Mouse (Mus musculus): ENCODE data around the gene Gne.

Gene Gne

GRCm38 (mm10) chr4:44024241-44024640 is 59.7 kb downstream of the Gne start:
- no peak for DNase-seq (ENCODE audit: low read depth, low spot score)

- DNase-seq (ENCODE audit: low read depth, low spot score), result no peak
These were observed 60.3 kb downstream of the Gne start for GRCm38 (mm10) chr4:44023681-44024080.

GRCm38 (mm10) chr4:44022766-44023165 is 61.2 kb downstream of the Gne start:
- DNase-seq (ENCODE audit: low read depth, low spot score), result no peak

- no peak for DNase-seq (ENCODE audit: low read depth, low spot score)
These were observed 61.7 kb downstream of the Gne start for GRCm38 (mm10) chr4:44022323-44022722.

- DNase-seq (ENCODE audit: low read depth, low spot score), result no peak
These were observed 67.2 kb downstream of the Gne start for GRCm38 (mm10) chr4:44016791-44017190.

- DNase-seq (ENCODE audit: low read depth, low spot score), result no peak
These were observed 67.9 kb downstream of the Gne start for GRCm38 (mm10) chr4:44016071-44016470.

- peak; percentile 41 for DNase-seq (ENCODE audit: low read depth, low spot score)
These were observed 70.4 kb downstream of the Gne start for GRCm38 (mm10) chr4:44013391-44014070.

DNA sequence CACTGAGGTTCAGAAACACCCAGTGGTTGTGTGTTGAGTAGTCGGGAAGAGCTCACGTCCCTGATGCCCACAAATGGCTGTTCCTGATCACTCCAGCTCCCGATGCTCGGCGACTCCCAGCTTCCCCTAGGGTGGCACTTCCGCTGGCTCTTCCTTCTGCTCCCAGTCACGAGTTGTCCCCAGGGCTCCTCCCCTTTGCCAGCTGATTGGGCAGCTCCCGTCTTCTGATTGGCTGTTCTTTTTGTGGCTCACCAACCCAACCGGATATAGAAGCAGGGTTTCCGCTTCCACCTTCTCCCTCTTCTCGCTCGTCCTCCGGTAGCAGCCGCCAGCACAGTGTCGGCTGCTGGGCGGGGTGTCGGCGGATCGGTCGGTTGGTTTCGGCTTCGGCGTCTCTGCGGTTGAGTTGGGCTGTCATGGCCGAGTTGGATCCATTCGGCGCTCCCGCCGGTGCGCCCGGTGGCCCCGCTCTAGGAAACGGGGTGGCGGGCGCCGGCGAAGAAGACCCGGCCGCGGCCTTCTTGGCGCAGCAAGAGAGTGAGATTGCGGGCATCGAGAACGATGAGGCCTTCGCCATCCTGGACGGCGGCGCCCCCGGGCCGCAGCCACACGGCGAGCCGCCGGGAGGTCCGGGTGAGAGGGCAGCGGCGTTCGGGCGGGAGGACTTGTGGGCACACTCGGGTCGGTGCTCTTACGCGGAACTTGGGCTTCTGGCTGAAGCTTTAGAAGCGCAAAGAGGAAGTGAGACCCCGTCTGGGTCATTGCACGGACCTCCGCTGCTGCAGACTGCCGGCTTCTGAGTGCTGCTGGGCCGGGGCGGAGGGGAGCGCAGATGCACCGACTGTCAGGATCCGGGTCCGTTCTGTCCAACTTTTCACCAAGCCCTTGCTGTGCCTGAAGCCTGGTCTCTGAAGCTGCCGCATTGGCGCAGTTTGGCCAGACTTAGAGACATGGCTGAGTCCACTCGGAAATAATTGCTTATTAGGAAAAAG is 71.3 kb downstream of the Gne start:
- DNase-seq (ENCODE audit: low read depth, low spot score), result peak; percentile 98

- peak; percentile 25 for DNase-seq (ENCODE audit: low read depth, low spot score)
These were observed 72.2 kb downstream of the Gne start for GRCm38 (mm10) chr4:44011799-44012198.

- no peak for DNase-seq (ENCODE audit: low read depth, low spot score)
These were observed 73.1 kb downstream of the Gne start for GRCm38 (mm10) chr4:44010893-44011292.

DNA sequence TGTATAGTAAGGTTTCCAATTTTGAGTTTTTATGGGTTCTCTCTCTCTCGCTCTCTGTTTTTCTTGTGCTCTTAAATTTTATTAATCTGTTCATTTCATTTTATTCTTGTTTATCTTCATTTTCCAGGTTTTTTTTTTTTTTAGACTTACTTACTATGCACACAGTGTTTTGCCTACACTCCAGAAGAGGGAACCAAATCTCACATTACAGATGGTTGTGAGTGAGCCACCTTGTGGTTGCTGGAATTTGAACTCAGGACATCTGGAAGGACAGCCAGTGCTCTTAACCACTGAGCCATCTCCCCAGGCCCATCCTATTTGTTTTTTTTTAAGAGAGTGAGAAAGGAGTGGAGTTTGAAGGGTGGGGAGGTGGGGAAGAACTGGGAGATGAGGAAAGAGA is 73.8 kb downstream of the Gne start:
- peak; percentile 76 for DNase-seq (ENCODE audit: low read depth, low spot score)

DNA sequence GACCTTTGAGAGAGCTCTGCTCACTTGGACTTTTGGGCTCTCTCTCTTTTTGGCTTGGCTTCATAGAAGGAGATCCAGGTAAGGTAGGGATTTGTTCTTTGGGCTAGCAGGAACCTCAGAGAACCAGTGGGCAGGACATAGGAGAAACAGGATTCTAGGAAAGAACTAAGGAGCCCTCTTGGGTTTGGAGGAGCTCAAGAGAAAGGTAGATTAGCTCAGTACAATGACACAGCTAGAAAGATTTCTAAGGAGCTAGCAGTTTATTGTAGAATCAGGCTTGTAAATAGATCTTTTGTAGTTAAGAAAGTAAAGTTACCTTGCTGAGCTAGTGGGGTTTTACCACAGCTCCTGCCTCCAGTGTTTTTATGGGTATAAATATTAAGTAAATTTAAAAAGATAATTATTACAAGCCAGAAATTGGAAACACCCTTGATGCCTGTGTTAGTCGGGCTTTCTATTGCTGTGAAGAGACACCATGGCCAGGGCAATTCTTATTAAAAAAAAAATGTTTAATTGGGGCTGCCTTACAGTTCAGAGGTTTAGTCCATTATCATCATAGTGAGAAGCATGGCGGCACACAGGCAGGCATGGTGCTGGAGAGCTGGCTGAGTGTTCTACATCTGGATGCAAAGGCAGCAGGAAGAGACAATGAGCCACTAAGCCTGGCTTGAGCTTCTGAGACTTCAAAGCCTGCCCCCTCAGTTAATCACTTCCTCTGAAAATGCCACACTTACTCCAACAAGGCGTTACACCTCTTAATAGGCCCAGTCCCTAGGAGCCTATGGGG is 79.2 kb downstream of the Gne start:
- DNase-seq (ENCODE audit: low read depth, low spot score), result no peak

- DNase-seq (ENCODE audit: low read depth, low spot score), result no peak
These were observed 79.9 kb downstream of the Gne start, which contains the start of gene Clta for GRCm38 (mm10) chr4:44004126-44004525. TSS of gene Clta (plus strand) at chr4:44004452.

GRCm38 (mm10) chr4:44003622-44004021 is 80.4 kb downstream of the Gne start:
- DNase-seq (ENCODE audit: low read depth, low spot score), result no peak

DNA sequence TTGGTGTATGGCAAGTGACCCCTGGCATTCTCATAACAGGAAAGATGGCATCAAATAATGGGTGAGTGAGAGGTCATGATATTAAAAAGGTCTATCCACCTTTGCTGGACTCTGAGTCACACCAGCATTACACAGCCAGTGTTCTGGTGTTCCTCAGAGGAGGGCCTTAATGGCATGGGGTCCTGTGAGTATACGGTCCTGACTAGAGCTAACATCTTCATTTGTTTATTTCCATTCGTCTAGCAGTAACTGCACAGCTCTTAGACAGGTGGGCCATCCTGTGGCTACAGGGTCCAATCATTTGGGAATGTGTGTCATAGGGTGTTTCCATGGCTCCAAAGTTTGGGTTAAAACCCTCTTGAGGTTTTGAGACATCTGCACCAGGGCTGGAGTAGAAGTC is 89.6 kb downstream of the Gne start:
- DNase-seq (ENCODE audit: low read depth, low spot score), result no peak

DNA sequence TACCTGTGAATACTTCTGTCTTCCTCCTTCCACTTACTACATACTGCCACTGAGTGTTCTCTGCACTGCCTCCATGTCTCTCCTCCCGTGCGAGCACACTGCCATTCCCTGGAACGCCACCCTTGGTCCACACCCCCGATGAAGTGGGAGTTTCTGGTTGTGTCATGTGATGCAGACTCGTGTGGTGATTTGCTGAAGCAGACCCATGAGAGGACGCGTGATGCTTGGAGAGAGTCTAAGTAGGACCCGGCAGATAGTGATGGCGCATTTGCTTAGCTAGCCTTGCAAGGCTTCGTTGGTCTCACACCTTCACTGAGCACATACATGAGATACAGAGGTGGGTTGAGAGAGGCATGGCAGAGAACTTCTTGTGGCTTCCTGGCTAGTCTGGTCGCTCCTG is 90.9 kb downstream of the Gne start:
- no peak for DNase-seq (ENCODE audit: low read depth, low spot score)

DNA sequence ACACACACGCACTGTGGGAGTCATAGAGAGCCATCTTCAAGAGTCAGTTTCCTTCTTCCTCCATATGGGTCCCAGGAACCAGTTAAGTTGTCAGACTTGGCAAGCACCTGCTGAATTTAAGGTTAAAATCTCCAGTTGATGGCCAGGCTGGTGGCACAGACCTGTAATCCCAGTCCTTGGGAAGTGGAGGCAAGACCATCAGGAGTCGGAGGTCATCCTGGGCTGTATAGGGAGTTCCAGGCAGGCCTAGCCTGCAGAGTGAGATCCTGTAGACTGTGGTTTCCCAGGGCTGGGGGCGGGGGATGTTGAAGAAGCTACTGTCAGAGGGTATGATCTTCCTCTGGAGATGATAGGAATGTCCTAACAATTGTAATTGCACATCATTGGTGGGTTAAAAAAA is 95.0 kb downstream of the Gne start:
- DNase-seq (ENCODE audit: low read depth, low spot score), result no peak

- DNase-seq (ENCODE audit: low read depth, low spot score), result no peak
These were observed 99.7 kb downstream of the Gne start for GRCm38 (mm10) chr4:43984326-43984725.

All from 3T3-L1 (cell line).